Mouse (Mus musculus) testis, adult 2 months (tissue): ENCODE data around the gene 4930467E23Rik. TPM values are rescaled to one million over a fixed set of nuclear protein-coding genes. Genes with fewer than 3 reads are reported as not detected.
"Not testable (repeated sequence)": the region's sequence is repeated elsewhere in the genome, so short reads cannot be mapped to it uniquely, and the experiment has no call there.

ENCODE experiments used
- H3K27ac ChIP-seq: fragments of 200-500 bp; 2 replicates; pipeline ENCODE4 v1.5.1; 2012; ENCODE audit warnings: low read depth, low read length; ENCODE audit not compliant: control insufficient read depth, insufficient read depth
- H3K27me3 ChIP-seq: fragments of 200-500 bp; 2 replicates; pipeline ENCODE4 v1.6.1; 2012; ENCODE audit warnings: mild to moderate bottlenecking, low read length, moderate library complexity; ENCODE audit not compliant: control insufficient read depth, insufficient read depth
- H3K36me3 ChIP-seq: fragments of 200-500 bp; 2 replicates; pipeline ENCODE4 v1.6.1; 2012; ENCODE audit warnings: mild to moderate bottlenecking, low read length; ENCODE audit not compliant: control insufficient read depth, insufficient read depth
- H3K4me1 ChIP-seq: fragments of 200-500 bp; 2 replicates; pipeline ENCODE4 v1.6.1; 2012; ENCODE audit warnings: low read length; ENCODE audit not compliant: control insufficient read depth, insufficient read depth
- H3K4me3 ChIP-seq: fragments of 200-500 bp; 2 replicates; pipeline ENCODE4 v1.5.1; 2012; ENCODE audit warnings: low read depth, mild to moderate bottlenecking, low read length, moderate library complexity, mixed read lengths; ENCODE audit not compliant: control insufficient read depth
- polyA plus RNA-seq: library from polyadenylated mRNA; depleted of rRNA; stranded (reverse); fragments of >200 nt; gene quantifications from 2 replicates; pipeline ENCODE4 v1.2.3, GENCODE M21; 2012

Gene 4930467E23Rik
- polyA plus RNA-seq, 1 experiment, result 13.2 TPM

DNA sequence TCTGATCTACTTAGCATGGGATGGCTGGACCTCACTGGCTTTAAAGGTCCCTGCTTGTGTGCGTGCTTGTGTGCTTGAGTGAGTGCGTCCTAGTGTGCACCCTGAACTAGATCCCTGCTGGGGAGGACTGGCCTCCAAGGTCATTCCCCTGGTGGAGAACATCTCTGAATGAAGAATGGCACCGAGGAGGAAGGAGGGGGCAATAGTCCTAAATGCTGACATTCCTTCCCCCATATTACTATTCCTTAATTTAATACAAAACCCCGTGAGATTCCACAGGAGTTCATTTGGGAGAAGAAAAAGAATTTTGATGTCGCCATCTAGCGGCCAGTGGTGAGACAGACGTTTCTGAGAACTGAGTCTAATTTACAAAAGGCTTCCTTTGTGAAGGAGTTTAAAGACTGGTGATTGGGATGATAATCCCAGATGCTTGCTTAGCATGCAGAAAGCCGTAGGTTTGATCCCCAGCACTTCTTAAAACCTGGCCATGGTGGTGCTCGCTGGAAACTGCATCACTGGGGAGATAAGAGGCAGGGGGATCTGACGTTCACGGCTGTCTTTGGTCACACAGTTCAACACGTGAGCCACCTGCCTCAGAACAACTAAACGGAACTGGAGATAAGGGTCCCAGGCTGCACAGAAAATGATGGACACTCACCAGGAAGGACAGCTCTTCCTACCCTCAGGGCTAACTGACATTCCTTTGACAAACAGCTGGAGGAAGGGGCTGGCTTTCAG lies 26.2 kb upstream of the 4930467E23Rik start:
- not testable (repeated sequence) for H3K4me3 ChIP-seq, H3K36me3 ChIP-seq, H3K27me3 ChIP-seq, H3K27ac ChIP-seq, H3K4me1 ChIP-seq

DNA sequence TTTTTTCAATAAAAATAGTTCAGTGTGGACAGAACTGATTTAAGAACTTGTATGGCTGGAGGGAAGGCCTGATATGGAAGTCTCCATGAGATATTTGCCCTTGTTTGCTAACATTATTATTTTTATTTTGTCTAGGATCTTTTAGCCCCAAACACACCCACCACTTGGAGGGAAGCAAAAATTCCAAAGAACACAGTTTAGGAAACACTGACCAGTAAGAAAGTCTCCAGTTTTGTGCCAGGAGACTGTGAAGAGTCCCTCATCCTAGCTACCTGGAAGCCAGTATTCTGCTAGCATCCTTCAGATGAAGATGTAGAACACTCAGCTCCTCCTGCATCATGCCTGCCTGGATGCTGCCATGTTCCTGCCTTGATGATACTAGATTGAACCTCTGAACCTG lies 25.5 kb upstream of the 4930467E23Rik start:
- H3K36me3 ChIP-seq, H3K4me1 ChIP-seq, H3K27ac ChIP-seq, H3K27me3 ChIP-seq, H3K4me3 ChIP-seq: not testable (repeated sequence)

DNA sequence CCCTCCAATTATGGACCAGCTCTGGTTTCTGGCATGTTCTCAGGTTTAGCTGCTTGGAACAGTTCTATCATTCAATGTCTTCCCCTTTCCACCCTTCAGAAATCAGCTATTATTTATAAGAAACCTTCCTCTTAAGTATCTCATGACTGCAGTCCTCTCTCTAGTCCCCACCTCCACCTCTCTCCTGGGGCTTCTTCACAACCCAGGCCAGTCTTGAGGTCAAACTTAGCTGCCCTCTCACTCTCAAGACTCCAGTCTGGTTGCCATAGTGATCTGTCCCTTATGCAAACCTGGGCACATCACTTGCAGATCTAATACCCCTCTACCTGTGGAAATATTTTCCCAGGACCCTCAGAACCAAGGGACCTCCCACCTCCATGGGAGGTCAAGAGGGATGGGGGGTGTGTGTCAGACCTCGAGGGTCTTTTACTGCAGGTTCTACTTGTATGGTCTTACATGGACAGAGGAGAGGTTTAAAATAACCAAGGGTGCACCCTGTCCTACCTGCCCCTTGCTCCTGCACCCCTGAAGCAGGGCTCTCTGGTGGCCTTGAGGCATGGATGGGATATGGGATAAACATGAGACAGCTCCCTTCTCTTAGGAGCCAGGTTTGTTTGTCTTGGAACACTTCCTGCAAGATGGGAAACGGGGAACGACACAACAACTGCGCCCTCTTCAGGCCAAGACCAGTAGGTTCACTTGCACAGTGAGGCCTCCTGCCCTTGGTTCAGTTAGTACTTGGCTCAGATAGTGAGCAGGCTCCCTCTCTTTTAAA lies 24.7 kb upstream of the 4930467E23Rik start:
- H3K27me3 ChIP-seq, H3K36me3 ChIP-seq, H3K27ac ChIP-seq, H3K4me3 ChIP-seq, H3K4me1 ChIP-seq: not testable (repeated sequence)

DNA sequence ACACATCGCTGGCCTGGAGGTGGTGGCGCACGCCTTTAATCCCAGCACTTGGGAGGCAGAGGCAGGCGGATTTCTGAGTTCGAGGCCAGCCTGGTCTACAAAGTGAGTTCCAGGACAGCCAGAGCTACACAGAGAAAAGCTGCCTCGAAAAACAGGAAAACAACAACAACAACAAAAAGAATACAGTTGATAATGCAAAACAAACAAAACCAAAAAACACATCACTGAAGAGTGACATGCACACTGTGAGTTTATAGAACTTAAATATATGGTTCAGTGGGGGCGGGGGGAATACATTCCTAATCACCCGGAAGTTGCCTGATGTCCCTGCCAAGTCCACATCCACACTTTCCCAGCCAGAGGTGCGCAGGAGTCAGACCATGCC lies 24.2 kb upstream of the 4930467E23Rik start:
- not testable (repeated sequence) for H3K4me3 ChIP-seq, H3K27ac ChIP-seq, H3K36me3 ChIP-seq, H3K4me1 ChIP-seq, H3K27me3 ChIP-seq

DNA sequence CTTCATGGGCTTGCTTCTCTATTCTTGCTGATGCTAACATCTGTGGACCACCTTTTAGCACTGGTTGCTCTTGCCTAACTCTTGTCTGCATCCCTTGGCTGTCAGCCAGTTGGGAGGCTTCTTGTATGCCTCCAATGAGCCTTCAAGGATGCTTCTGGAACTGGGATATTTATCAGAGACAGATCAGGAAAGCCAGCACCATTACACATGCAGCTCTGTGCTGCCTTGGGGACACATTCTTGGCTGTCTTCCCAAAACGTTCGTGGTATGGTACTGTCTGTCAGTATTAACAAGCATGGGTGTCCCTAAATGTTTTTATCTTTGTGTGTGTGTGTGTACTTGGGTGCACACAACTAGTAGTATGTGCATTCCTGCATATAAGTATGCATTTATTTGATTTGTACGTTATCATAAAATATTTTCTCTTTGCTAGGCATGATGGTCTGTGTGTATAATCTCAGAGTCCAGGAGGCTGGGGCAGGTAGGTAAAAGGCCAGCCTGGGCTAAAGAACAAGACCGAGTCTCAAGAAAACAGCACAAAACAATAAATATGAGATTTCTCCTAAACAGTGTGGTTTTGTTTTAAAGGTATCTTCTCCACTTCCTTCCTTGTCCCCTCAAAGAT lies 23.2 kb upstream of the 4930467E23Rik start:
- H3K4me1 ChIP-seq, H3K27ac ChIP-seq, H3K4me3 ChIP-seq, H3K36me3 ChIP-seq, H3K27me3 ChIP-seq: not testable (repeated sequence)

DNA sequence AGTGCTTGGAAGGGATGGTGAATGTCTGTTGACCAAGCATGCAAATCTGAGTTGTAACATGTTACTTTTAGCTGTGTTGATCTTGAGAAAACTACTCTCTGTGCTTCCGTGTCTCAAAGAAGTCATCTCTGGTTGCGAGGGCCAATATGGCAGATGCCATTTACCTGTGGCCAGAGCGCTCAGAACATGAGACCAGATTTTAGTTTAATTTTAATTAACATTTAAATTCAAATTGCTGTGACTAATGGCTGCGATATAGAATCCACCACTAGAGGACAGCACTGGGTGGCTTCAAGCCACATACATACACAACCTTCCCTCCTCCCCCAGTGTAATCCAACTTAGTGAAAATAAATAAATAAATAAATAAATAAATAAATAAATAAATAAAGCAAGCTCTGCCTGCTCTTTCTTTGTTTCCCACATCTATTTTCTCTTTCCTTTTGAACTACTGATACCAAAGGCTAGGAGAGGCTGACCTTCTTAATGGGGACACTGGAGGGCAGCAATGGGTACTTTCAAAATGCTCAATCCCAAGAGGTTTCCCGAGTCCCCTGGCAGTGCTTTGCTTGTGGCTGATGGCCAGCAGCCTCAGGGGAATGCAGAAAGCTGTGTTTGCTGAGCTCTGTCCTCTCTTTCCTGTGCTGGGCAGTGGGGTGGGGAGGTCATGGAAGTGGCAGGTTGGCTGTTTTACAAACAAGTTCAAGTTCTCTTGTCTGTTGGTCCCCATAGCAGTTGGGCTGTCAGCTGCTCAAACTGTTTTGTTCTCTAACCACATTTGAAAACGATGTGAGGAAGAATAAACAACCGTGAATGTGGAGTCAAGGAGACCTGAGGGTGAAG lies 22.2 kb upstream of the 4930467E23Rik start:
- not testable (repeated sequence) for H3K36me3 ChIP-seq, H3K4me3 ChIP-seq, H3K27ac ChIP-seq, H3K4me1 ChIP-seq, H3K27me3 ChIP-seq

DNA sequence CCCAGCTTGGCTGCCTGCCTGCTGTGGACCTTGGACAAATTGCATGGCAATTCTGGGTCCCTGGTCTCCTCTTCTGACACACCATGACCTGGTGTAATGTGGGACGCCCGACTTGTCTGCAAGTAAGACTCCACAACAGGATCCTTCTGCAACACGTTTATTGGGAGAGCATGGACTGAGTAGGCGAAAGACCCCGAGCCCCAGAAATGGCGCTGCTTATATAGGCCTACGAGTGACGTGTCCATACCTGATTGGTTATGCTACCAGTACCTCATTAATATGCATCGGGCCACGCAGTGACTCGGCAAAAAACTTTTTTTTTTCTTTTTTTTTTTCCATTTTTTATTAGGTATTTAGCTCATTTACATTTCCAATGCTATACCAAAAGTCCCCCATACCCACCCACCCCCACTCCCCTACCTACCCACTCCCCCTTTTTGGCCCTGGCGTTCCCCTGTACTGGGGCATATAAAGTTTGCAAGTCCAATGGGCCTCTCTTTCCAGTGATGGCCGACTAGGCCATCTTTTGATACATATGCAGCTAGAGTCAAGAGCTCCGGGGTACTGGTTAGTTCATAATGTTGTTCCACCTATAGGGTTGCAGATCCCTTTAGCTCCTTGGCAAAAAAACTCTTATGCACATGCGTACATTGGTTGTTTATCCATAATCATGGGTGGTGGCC lies 21.5 kb upstream of the 4930467E23Rik start:
- not testable (repeated sequence) for H3K4me3 ChIP-seq, H3K27ac ChIP-seq, H3K36me3 ChIP-seq, H3K27me3 ChIP-seq, H3K4me1 ChIP-seq

DNA sequence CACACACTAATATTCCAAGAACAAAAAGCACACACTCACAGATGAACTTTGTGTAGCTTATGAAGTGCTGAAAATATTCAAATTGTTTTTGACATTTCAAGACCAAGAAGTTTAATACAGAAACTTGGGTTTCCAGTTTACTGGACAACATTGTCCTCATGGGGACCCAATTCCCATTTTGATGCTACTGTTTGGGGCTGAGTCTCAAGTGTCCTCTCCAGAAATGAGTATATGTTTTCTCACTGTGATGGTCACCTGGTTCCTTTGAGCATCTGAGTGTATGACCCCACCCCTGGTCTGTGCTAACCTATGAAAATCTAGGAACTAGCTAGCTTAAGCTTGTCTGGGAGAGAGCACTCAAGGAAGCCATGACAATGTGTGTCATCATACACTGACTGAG lies 20.4 kb upstream of the 4930467E23Rik start:
- not testable (repeated sequence) for H3K36me3 ChIP-seq, H3K4me1 ChIP-seq, H3K4me3 ChIP-seq, H3K27ac ChIP-seq, H3K27me3 ChIP-seq

DNA sequence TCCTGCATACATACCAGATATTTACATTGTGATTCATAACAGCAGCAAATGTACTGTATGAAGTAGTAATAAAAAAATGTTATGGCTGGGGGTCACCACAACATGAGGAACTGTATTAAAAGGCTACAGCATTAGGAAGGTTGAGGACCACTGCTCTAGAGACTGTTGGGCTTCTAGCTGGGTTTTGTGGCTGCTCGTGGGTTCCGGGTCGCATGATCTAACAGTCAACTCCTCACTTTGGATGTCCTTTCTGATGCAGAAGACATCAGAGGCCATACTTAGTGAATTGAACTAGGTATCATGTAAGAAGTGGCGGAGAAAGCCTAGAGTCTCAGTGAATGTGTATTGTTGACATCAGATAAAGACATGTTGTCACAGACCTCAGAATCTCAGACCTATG lies 19.9 kb upstream of the 4930467E23Rik start:
- H3K27ac ChIP-seq, H3K4me1 ChIP-seq, H3K4me3 ChIP-seq, H3K36me3 ChIP-seq, H3K27me3 ChIP-seq: not testable (repeated sequence)

DNA sequence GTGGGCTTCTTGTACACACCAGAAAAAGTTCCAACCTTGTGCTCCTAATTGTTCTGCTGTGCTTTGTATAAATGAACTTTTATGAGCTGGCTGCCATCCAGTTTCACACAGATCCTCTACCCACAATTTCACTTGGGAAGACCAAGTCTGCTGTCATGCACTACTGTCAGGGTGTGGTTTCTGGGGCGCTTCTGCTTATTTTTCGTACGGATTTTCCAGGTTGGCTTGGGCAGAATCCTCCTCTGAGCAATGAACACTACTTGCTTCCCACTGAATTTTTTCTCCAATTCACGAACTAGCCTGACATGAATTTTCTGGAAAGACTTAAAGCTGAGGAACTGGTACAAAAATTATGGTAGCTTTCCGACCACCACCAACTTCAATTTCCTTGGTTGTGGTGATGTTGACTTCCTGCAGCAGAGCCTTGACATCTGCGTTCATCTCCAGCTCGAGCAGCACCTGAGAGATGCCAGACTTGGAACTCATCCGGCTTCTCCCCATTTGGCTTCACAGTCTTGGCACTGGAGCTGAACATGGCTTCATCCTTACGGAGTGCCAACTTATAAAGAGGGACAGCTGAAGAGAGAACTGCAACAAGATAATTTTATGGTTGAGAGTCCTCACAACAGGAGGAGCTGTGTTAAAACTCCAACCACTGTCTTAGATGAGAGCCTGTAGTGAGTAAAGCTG lies 18.1 kb upstream of the 4930467E23Rik start:
- H3K27me3 ChIP-seq, H3K36me3 ChIP-seq, H3K4me3 ChIP-seq, H3K27ac ChIP-seq, H3K4me1 ChIP-seq: not testable (repeated sequence)
